Mouse (Mus musculus) liver, embryonic 16.5 days (tissue): ENCODE measurements at regions not wholly inside any gene's neighbourhood (a gene's known extent, or its start where the extent isn't known, plus 50 kb on each side); places are given as distances from the start of the nearest gene placed in this dataset.

Experiments
- ATAC-seq: fragments of 200-750 bp; cut with Nextera tagmentation; 2 replicates; pipeline ENCODE4 v1.8.0; 2017; ENCODE audit warnings: low read depth, mild to moderate bottlenecking, moderate number of reproducible peaks, moderate library complexity
- H3K27ac ChIP-seq: fragments of 300-500 bp; sonication (generic); 2 replicates; pipeline ENCODE4 v1.5.1; 2014; ENCODE audit warnings: mild to moderate bottlenecking, low read length
- H3K27me3 ChIP-seq: fragments of 300-500 bp; sonication (generic); 2 replicates; pipeline ENCODE4 v1.6.1; 2014; ENCODE audit warnings: low read depth, low read length, mixed read lengths; ENCODE audit not compliant: control insufficient read depth, insufficient read depth
- H3K36me3 ChIP-seq: fragments of 300-500 bp; sonication (generic); 2 replicates; pipeline ENCODE4 v1.6.1; 2014; ENCODE audit warnings: mild to moderate bottlenecking; ENCODE audit not compliant: control insufficient read depth, insufficient read depth
- H3K4me1 ChIP-seq: fragments of 300-500 bp; sonication (generic); 2 replicates; pipeline ENCODE4 v1.6.1; 2014; ENCODE audit warnings: low read depth, low read length, mixed read lengths; ENCODE audit not compliant: control insufficient read depth
- H3K4me2 ChIP-seq: fragments of 300-500 bp; sonication (generic); 2 replicates; pipeline ENCODE4 v1.6.1; 2014; ENCODE audit warnings: low read depth, low read length, mixed read lengths
- H3K4me3 ChIP-seq: fragments of 300-500 bp; sonication (generic); 2 replicates; pipeline ENCODE4 v1.5.1; 2014; ENCODE audit warnings: low read depth, mild to moderate bottlenecking, low read length
- H3K9ac ChIP-seq: fragments of 300-500 bp; sonication (generic); 2 replicates; pipeline ENCODE4 v1.6.1; 2014; ENCODE audit warnings: low read depth, low read length
- H3K9me3 ChIP-seq: fragments of 300-500 bp; sonication (generic); replicated peaks from 2 replicates; pipeline ENCODE4 v1.6.1; 2016; ENCODE audit warnings: low read length; ENCODE audit not compliant: control insufficient read depth
- WGBS: fragments of 180-500 bp; shearing (Covaris S2); extraction: QIAGEN DNeasy Blood & Tissue Kit; methylation state at CpG from one replicate; pipeline ENCODE4 v1.1.7; 2014; ENCODE audit not compliant: insufficient replicate concordance; 5-methylcytosine and 5-hydroxymethylcytosine counted together

GRCm38 (mm10) chr2:9805590-9805989, 75.5 kb upstream of the 4930412O13Rik start:
- WGBS: 60% methylated on average over 6 of the region's 6 CpGs

More at GRCm38 (mm10) chr2:9805590-9805989, 75.5 kb upstream of the 4930412O13Rik start:
- no peak overlapping the region for H3K4me3 ChIP-seq
- no peaks in the 10 kb centered on the region for H3K9me3 ChIP-seq
- no peaks in the 10 kb centered on the region for H3K36me3 ChIP-seq
- no peak overlapping the region for H3K4me2 ChIP-seq
- no peak for ATAC-seq
- no peaks in the 10 kb centered on the region for H3K4me1 ChIP-seq
- no peak overlapping the region for H3K27ac ChIP-seq
- no peaks in the 10 kb centered on the region for H3K27me3 ChIP-seq
- no peak overlapping the region for H3K9ac ChIP-seq
